Mouse (Mus musculus): ENCODE results near the gene Myoz2.

- TF ChIP-seq POLR2A (IDR thresholded peaks at IDR 0.05; ENCODE audit: control insufficient read depth, extremely low read depth, insufficient read depth, low read length, poor library complexity) (no peak), CTCF (IDR thresholded peaks at IDR 0.05; ENCODE audit: borderline replicate concordance, control insufficient read depth, extremely low read depth, insufficient read depth, low read length, poor library complexity) (no peak)
Observed at GRCm38 (mm10) chr3:123013476-123013875, 21.3 kb downstream of the Myoz2 start.
